Mouse (Mus musculus): ENCODE results near the gene Foxp2.

Gene Foxp2

DNA sequence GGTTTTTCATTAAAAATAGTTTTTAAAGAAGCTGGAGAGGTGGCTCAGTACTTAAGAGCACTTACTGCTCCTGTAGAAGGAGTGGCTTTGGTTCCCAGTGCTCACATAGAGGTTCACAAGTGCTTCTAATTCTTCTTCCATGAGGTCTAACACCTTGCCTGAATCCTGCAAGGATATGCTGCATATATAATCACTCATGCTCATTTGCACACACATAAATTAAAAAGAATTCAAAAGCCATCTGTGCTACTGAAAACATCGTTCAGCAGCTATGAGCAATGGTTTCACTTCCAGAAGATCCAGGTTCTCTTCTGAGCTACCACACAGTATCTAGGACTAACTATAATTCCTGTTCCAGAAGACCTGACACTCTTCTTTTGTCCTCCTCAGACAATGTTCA, 200.4 kb downstream of the Foxp2 start:
- no peak for DNase-seq (ENCODE audit: low read depth, low spot score)

GRCm38 (mm10) chr6:15120916-15121315, 219.8 kb downstream of the Foxp2 start:
- no peak for DNase-seq (ENCODE audit: low read depth, low spot score)

GRCm38 (mm10) chr6:15121339-15121738, 220.2 kb downstream of the Foxp2 start:
- no peak for DNase-seq (ENCODE audit: low read depth, low spot score)

DNA sequence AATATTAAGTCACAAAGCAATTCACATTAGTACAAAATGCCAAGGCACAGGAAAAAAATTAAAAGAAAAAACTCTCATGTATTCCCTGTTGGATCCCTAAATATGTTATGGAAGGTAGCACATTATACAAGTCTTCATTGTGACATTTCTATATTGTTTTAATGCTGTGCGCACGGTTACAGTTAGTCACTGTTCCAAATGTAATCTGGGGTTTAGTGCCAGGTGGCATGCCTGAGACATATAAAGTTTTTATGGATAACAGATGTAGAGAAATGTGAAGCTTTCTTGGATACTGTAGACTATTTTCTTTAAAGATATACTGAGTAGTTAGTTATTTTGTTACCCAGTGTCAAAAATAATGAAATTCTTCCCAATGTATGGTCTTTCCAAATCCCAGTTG, 229.0 kb downstream of the Foxp2 start:
- no peak for DNase-seq (ENCODE audit: low read depth, low spot score)

GRCm38 (mm10) chr6:15142094-15142493, 240.9 kb downstream of the Foxp2 start:
- DNase-seq (ENCODE audit: low read depth, low spot score) = no peak

DNA sequence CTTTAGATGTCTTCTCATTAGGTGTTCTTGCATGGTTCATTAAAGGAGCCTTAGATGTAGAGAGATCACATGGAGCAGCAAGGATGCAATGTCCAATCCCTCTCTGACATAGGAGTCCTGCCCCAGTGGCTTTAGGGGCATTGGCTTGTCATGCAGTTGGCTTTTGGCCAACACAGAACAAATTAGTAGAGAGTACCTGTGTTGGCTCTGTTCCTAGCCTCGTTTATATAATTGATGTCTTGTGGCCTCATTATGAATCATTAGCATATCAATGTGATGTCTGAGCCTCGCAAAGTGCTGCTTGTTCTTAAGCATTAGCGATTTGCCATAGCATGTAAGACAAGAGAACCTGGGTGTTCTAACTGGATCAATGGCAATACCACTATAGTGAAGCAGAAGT, 250.5 kb downstream of the Foxp2 start:
- no peak for DNase-seq (ENCODE audit: low read depth, low spot score)

- DNase-seq (ENCODE audit: low read depth, low spot score) = peak; percentile 61
Observed at GRCm38 (mm10) chr6:15163508-15164053, 262.4 kb downstream of the Foxp2 start.

- no peak for DNase-seq (ENCODE audit: low read depth, low spot score)
Observed at GRCm38 (mm10) chr6:15176754-15177153, 275.6 kb downstream of the Foxp2 start.

GRCm38 (mm10) chr6:15192877-15193276, 291.7 kb downstream of the Foxp2 start:
- DNase-seq (ENCODE audit: low read depth, low spot score) = no peak

GRCm38 (mm10) chr6:15242176-15242942, 341.2 kb downstream of the Foxp2 start:
- DNase-seq (ENCODE audit: low read depth, low spot score) = no peak

DNA sequence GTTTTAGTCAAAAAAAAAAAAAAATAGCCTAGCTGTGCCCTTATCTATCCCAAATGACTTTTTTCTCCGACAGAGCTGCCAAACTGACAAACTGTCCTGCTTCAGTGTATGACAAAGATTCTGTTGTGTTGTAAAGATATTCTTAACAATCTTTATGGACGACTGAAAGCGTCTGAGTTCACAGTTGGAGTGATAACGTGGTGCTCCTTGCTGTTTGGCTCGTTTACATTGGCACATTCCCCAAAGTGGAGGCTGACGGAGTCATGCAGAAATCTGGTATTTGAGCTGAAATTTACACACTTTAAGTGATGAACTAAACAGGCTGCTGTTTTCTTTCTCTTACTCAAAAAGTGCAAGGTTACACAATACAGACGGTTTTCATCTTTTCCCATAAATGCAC, 356.2 kb downstream of the Foxp2 start:
- peak; percentile 3 for DNase-seq (ENCODE audit: low read depth, low spot score)

GRCm38 (mm10) chr6:15257893-15258292, 356.7 kb downstream of the Foxp2 start:
- no peak for DNase-seq (ENCODE audit: low read depth, low spot score)

GRCm38 (mm10) chr6:15268136-15268535, 367.0 kb downstream of the Foxp2 start:
- DNase-seq (ENCODE audit: low read depth, low spot score) = no peak

DNA sequence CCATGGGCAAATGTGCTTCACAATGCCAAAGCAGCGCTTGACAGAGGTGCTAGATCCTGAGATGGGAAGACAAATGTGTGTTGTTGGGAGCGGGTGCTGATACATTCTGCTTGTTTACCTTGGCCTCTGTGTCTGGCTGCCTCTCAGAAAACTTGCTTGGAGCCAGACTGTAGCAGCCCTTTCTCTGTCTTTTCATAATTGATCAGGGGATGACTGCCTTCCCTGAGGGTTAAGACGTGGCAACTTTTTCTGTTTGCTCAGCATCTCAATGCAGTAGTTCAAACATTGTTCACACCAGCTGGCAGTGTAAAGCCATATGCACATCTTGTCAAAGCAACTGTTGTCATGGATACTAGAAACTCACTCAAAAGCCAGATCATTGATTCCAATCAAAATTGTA, 384.1 kb downstream of the Foxp2 start:
- no peak for DNase-seq (ENCODE audit: low read depth, low spot score)

DNA sequence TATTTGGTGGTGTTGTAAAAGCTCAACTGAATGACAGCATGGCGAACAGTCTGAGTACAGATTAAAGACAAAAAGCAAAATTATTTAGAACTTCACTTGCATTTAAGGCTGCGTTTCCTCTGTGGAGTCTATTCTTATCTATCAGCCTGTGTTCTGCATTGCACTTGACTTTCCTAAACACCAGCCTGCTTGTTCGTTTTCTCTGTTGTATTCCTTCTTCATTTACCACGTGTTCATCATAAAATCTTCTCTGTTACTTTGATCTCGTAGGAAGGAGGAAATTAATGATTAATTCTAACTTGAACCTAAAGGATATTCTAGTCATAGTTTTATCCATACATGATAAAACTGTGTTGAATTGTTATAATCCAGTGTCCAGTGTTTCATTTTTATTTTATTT, 392.9 kb downstream of the Foxp2 start:
- no peak for DNase-seq (ENCODE audit: low read depth, low spot score)

DNA sequence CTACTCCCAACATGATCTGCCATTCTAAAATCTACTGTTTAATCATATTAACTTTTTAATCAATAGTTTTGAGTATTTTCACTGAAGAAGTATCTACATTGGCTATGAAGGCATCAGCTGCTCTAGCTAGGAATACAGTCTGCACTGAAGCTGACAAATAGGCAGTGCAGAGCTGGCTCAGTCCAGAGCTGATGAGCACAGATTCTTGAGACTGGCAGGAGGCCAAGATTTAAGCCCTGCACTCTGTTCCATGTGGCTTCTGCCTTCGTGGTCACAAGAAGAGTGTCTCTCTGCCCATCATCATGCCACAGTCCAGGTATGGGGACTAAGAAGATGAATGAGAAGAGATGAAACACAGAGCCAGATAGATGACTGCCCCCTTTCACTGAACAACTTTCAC, 398.1 kb downstream of the Foxp2 start:
- no peak for DNase-seq (ENCODE audit: low read depth, low spot score)

GRCm38 (mm10) chr6:15310671-15311070, 409.5 kb downstream of the Foxp2 start:
- no peak for DNase-seq (ENCODE audit: low read depth, low spot score)

- no peak for DNase-seq (ENCODE audit: low read depth, low spot score)
Observed at GRCm38 (mm10) chr6:15316948-15317347, 415.8 kb downstream of the Foxp2 start.

GRCm38 (mm10) chr6:15318343-15318742, 417.2 kb downstream of the Foxp2 start:
- DNase-seq (ENCODE audit: low read depth, low spot score) = no peak

DNA sequence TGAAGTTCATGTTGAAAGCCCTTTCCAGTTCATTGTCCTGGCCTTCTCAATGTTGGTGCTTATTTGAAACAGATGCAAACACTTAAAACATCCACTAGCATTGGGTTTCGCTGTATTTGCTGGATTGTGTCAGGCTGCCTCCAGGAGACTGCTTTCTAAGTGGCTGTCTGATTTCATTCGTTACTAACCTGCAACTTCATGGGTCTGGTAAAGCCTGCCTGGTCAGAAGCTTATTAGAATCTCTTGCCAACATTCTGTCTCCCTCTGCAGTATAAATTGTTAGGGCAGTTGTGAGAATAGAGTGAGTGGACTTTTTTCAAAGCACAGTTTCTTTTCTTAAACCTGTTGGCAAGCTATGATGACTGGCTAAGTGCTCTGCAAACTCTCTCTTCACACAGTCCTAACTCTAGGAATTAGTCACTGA, 420.4 kb downstream of the Foxp2 start:
- peak; percentile 34 for DNase-seq (ENCODE audit: low read depth, low spot score)

GRCm38 (mm10) chr6:15323099-15323498, 421.9 kb downstream of the Foxp2 start:
- DNase-seq (ENCODE audit: low read depth, low spot score) = no peak

- no peak for DNase-seq (ENCODE audit: low read depth, low spot score)
Observed at GRCm38 (mm10) chr6:15347705-15348104, 446.6 kb downstream of the Foxp2 start.

DNA sequence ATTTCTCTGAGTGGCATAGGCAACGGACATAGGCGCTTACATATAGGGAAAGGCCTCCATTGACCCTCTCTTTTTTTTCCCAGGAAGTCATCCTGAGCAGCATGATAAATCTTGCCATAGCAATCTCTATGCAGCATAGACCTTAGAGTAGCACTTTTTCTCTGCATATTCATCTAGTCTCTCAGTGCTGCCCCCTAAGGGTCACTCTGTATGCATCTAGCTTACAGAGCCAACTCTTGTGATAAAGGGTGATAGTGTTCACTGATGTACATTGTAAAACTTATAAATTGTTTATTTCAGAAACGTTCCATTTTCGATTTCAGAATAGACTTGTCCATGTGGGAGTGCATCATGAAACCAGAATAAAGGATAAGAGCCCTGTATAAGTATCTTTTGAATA, 454.7 kb downstream of the Foxp2 start:
- DNase-seq (ENCODE audit: low read depth, low spot score) = peak; percentile 8

GRCm38 (mm10) chr6:15370281-15370680, 469.1 kb downstream of the Foxp2 start:
- no peak for DNase-seq (ENCODE audit: low read depth, low spot score)
